Mouse (Mus musculus) regulatory T cell (primary cell): ENCODE results near the gene Abhd17c.
"Not testable (repeated sequence)": the region's sequence is repeated elsewhere in the genome, so short reads cannot be mapped to it uniquely, and the experiment has no call there.

Source experiments
- in situ Hi-C: fragments of 300-600 bp; cut with MboI, MseI; formaldehyde crosslinking; loops from one replicate; pipeline ENCODE4 v1.15.1; 2025; ENCODE audit warnings: high pct_unique_total_duplicates

The Abhd17c gene

DNA sequence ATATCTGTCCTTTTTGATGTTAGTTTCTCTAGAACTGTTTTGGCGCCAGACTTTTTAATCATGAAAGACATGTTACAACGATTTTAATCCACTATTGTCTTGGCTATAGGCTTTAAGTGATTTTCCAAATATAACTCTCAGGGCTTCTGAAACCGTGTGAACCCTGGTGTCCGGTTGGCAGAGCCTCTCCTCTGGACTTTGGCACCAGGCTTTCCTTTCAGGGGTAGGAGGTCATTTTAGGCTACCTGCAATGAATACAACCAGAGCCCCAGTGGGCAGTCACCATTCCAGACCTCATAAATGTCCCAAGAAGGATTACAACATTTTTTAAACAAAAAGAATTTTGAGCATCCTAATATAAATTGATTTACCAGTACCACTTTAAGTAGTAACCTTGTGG is 1.1 kb upstream of the Abhd17c start:
- in situ Hi-C loops: no loop called here

- in situ Hi-C loops: no loop called here
These were observed 681 bp upstream of the Abhd17c start for GRCm38 (mm10) chr7:84152374-84152773.

DNA sequence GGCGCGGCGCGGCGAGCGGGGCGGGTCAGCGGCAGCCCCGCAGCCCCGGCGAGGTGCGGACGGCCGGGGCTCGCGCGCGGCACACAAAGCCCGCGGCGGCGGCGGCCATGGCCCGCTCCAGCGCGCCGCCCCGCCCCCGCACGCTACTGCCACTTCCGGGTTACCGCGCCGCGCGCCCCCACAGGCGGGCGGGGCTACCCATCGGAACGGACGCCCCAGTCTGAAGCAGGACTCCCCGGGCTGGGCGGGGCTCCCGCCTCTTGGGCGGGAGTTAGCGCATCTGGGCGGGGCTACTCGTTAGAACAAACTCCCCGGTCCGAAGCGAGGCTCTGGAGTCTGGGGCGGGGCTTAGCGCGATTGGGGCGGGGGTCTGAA is 254 bp upstream of the Abhd17c start:
- in situ Hi-C loops: no loop called here

DNA sequence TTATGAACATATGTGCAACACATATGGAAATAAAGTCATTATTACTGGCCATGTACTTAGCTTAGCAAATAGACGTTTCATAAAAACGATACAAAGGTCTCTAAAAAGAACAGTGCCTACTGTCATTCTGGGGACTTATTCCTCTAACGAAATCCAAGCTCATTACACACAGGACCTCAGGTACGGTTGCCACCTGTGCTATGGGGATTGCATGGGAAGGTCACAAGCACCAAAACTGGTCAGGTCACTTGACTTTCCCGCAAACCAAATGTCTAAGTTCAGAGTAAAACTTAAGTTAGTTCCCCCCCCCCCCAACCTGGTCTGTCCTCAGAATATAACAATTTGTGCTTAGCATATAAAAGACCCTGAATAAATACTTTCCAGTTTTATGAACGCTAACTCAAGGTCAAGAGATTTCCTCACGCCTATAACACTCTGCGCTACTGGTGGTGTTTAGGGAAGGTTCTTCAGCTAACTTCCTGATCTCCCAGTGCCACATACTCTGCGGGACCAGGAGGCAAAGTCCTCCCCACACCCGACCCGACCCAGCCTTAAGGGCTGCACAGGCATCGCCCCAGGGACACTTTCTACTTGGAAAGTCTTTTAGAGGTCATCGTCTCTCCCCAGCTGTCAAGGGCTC is 1.2 kb downstream of the Abhd17c start:
- in situ Hi-C loops: no loop called here

- in situ Hi-C loops: no loop called here
These were observed 1.9 kb downstream of the Abhd17c start for GRCm38 (mm10) chr7:84149821-84150220.

DNA sequence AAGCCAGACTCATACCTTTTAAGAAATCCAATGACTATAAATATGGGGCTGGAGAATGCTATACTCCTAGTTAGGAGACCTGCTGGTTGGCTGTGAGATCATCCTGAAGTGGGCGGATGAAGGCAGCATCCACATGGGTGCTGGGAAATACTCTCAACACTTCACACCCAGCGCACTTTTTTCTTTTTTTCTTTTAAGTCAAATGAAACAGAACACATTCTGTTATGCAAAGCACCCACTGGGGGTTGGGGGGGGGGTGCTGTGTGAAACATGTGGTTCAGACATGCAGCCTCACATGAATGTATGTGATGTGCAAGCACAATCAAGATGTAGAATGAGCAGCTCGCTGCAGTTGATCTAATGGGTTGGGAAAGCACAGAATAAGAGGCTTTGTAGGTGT is 2.8 kb downstream of the Abhd17c start:
- in situ Hi-C loops: no loop called here

- in situ Hi-C loops: no loop called here
These were observed 3.9 kb downstream of the Abhd17c start for GRCm38 (mm10) chr7:84147746-84148145.

DNA sequence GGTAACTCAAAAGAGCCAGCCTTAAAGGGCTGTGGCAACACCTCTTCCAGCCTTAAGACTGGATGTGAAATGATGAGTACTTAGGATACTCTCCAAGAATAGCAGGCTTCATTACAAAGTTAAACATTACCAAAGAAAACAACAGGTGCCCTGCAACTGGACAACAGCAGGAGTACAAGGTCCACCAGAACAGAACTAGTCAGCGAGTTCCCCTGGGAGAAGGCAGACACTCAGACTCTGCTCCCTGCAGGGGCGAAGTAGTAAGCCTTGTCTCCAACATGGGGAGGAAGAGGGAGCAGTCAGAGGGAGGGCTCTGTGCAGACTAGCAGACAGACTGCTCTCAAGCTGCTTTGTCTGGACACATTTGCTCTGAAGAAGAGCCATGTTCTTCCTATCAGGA is 6.1 kb downstream of the Abhd17c start:
- in situ Hi-C loops: no loop called here

DNA sequence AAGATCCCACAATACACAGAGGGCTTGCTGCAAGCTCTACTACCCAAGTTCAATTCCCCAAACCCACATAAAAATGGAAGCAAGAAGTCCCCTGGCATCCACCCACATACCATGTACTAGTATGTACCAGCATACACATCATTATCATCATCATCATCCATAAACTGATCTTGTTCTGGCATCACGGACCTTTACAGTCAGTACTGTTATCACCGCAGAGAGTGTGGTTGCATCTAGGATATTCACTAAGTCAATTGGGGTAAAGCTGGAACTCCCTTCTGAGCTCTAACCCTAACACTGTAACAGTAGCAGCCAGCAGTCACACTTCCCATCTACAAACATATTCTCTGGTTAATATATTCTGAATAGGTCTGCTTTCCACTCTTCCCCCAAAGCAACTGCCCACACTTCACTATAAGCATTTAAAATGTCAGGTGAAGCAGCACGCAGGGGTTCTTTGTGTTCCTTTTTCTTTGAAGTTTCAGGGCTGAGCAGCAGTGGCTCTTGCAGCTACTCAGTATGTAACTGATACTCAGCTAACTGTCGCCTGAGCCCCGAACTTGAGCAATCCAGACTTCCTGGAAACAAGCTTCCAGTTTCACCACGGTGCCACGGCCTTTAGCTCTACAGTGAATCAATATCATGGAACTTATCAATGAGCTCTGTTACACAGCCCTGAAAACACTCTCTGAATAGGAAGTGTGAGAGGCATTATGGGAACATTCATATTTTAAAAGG is 8.8 kb downstream of the Abhd17c start:
- in situ Hi-C loops: no loop called here

DNA sequence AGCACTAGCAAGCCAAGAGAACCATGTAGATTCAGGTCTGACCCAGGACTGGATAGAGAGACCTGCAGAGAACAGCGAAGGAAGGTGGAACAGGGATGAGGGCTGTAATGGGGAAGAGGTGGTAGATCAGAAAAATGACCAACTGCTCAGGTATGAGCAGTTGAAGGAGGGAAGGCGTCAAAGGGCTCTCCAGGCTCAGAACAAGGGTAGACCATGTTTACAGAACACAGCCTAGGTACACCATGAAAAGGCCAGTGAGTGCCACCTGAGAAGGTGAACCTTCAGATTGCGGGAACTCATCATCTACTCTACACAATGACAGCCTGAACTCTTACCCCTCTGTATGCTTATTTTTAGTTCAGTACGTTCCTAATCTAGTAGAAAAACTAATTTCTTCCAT is 9.5 kb downstream of the Abhd17c start:
- in situ Hi-C loops: no loop called here

DNA sequence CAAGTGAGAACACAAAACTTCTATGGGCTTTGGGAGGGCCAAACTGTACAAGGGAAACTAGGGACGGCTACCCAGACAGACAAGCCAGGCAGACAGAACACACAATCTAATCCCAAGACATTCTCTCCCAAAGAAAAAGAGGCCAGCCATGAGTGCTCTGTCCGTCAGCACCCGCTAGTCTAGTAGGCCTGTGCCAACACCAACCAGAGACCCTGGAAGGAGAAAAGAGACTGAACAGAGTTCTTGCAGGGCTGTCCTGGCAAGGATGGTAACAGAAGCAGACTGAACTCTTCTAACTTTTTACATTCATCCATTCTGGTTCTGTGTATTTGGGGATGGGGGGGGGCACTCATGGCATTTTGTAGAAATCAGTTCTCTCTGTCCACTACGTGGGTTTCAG is 12.1 kb downstream of the Abhd17c start:
- in situ Hi-C loops: no loop called here

GRCm38 (mm10) chr7:84138731-84139130 is 13.0 kb downstream of the Abhd17c start:
- in situ Hi-C loops: no loop called here

GRCm38 (mm10) chr7:84137779-84138178 is 13.9 kb downstream of the Abhd17c start:
- in situ Hi-C loops: no loop called here

DNA sequence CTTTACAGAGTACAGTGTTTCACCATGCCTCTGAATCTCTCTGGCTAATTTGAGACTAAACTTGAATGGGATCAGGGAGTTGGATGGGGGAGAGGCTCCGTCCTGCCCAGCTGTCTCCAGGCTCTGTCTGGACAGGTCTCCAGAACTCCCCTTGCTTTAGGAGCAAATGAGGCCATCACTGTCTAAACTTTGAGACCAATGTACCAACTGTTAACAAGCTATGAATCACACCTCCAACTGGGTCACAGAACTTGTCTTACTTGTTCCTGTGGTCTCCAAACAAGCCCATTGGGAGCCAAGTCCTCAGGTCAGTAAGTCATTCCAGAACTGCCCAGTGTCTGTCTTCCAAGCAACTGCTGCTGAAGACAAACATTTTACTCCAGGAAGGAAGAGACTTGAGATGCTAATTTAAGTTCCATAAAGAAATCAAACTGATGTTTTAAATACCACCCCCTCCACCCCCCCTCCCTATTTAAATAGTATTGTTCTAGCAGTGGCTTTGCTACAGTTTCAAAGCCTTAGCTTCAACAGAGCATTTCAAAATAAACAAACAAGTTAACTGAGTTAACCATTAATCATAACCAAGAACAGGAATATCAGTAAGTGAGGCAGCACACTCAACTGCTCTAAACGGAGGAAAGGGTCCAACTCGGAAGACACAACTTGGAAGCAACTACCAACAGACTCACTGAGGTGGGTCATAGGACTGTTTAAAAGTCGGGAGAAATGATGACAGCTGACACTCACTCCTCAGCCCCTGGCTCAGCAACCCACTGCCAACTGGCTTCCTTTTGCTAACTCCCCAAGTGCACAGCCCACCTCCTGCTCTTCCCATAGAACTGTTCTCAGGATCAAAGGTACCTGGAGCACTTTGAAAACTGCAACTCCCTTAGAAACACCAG is 15.6 kb downstream of the Abhd17c start:
- in situ Hi-C loops: no loop called here

GRCm38 (mm10) chr7:84132704-84133103 is 19.0 kb downstream of the Abhd17c start:
- in situ Hi-C loops: no loop called here

DNA sequence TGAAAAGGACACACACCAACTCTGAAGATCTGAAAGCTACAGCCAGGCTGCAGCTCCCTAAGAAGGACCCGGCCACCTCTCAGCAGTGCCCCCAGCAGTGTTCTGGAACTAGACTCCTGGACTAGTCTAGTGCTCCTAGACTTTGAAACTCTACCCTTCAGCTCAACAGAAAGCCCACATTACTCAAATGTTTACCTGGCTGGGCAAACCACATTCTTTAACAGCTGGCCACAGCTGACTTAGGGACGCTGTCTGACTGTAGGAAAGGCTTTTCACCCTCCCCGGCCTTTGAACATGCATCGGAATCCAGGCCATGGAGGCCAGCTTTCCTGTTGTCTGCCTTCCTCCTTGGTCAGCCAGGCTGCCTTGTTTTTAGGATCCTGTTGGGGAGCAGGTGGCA is 20.0 kb downstream of the Abhd17c start:
- in situ Hi-C loops: no loop called here

DNA sequence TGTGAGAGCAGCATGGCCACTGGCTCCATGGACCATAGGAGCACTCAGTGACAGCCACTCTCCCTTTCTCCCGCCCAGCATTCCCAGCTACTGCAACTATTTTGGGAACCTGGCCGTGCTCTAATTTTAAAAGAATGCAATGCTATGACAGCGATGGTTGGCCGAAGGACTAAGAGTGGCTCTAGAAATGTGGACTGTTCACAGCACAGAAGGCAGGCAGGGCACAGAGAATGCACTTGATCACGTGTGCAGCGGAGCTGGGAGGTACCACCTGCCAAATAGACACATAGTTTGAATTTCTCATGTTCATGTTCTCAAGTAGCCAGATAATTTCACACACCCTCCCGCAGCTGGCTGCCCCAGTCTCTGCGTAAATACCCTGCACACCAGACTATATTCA is 23.0 kb downstream of the Abhd17c start:
- in situ Hi-C loops: no loop called here

DNA sequence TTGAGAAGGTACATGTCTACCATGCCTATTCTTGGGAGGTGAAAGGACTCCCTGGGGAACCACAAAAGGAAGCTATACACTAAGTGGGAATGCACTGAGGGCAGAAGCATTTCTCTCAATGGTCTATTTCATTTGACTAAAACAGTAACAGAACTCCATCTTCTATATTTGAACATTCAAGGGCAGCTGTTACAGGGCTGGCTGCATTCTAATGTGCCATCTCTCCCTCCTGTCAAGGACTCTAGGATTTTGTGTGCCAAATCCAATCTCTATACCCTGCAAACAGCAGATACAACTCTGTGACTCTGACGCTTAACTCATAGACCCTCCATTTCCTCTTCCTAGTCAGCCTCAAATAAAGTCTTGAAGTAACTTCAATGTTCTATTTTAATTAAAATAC is 26.0 kb downstream of the Abhd17c start:
- in situ Hi-C loops: no loop called here

DNA sequence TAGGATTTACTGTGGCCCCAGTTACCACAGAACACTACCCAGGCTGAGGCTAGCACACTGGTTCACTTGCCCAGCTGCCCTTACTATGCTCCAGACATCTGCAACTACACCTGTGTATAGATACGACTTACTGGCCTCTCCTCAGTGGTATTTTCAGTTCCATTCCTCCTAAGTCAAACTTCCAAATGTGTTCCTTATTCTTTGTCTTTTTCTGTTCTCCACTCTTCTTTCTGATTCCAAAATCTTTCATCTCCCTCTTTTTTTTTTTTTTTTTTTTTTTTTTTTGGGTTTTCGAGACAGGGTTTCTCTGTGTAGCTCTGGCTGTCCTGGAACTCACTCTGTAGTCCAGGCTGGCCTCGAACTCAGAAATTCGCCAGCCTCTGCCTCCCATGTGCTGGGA is 28.0 kb downstream of the Abhd17c start:
- in situ Hi-C loops: not testable (repeated sequence)

- in situ Hi-C loops: no loop called here
These were observed 29.9 kb downstream of the Abhd17c start for GRCm38 (mm10) chr7:84121778-84122177.

DNA sequence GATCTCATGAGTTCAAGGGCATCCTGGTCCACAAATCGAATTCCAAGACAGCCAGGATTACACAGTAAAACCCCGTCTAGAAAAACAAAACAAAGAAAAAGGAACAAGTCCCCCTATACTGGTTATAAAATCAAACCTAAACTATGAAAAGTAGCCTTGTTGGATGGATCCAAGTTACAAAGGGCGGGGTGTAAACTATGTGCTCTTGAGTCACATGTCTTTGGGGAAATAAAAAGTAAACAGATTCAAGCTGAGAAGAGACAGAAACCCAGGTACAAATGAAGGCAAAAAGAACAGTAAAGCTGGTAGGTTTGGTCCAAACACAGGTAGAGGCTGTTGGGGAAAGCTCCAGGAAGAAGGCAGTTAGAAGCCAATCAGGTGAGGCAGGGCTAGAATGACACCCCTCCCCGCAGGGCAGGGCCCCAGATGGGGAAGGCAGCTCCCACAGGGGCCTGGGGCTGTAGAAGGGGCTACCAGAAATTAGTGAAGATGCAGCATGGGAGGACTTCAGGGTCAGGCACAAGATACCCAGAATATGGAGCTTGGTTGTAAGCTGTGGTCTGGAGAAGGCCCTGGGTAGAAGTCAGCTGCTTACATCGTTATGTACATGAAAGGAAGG is 31.4 kb downstream of the Abhd17c start:
- in situ Hi-C loops: no loop called here
